Mouse (Mus musculus): ENCODE measurements at regions not wholly inside any gene's neighbourhood (a gene's known extent, or its start where the extent isn't known, plus 50 kb on each side); places are given as distances from the start of the nearest gene placed in this dataset.
"Not testable (repeated sequence)": the region's sequence is repeated elsewhere in the genome, so short reads cannot be mapped to it uniquely, and the experiment has no call there.

DNA sequence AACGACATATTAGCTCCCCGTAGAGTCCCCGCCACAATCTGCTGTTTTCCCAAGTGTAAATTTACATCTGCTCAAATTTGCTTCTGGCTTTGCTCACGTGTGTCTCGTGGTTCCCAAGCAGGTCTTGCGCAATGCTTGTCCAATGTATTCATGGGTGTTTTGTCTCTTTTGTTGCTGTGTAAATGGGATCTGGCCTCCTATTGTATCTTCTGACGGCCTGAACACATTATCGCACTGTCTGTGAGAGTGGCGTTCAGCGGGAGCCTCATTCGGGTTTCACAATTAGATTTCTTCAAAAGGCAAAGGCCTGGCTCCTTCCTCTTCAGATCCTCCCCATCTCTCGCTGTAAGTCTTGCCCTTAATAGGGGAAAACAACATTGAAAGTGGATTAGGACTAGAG lies 274.5 kb downstream of the Fam19a5 start:
- Histone ChIP-seq H3K36me3 (ENCODE audit: control insufficient read depth, insufficient read depth, low read length) (no peaks in the 10 kb centered on the region), H3K4me3 (ENCODE audit: low read depth, low read length) (no peak overlapping the region), H3K27me3 (ENCODE audit: control insufficient read depth, insufficient read depth, low read length) (no peaks in the 10 kb centered on the region), H3K27ac (ENCODE audit: insufficient read depth, low read depth, low read length) (no peak overlapping the region), H3K4me1 (ENCODE audit: control insufficient read depth, insufficient read depth, insufficient read length, low read length) (no peaks in the 10 kb centered on the region)
- 84% methylated on average over 12 of the region's 12 CpGs for WGBS
- no peak for TF ChIP-seq CTCF (IDR thresholded peaks at IDR 0.05; ENCODE audit: extremely low read depth, insufficient read length, insufficient replicate concordance, low read depth, low read length)
- no peak for TF ChIP-seq POLR2A (IDR thresholded peaks at IDR 0.05; ENCODE audit: low read depth, low read length)

DNA sequence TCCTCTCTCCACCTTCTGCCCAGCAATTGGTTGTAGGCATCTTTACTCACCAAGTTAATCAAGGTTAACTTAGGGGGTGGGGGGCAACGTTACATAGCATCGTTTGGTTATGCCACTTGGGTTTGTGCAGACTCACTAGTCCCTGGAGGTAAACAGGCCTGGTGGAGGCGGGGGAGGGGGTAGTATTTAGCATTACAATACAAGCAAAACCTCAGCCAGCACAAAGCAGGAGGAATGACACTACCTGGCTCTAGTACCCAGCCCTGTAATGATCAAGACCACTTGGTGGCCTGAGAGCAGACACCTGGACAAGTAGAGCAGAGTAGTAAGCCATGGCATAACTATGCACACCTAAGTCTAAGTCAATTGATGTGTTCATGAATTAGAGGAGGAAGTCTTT lies 298.0 kb downstream of the Fam19a5 start:
- Histone ChIP-seq H3K27me3 (ENCODE audit: control insufficient read depth, insufficient read depth, low read length) (no peaks in the 10 kb centered on the region), H3K4me3 (ENCODE audit: low read depth, low read length) (no peak overlapping the region), H3K36me3 (ENCODE audit: control insufficient read depth, insufficient read depth, low read length) (no peaks in the 10 kb centered on the region), H3K4me1 (ENCODE audit: control insufficient read depth, insufficient read depth, insufficient read length, low read length) (no peaks in the 10 kb centered on the region), H3K27ac (ENCODE audit: insufficient read depth, low read depth, low read length) (no peak overlapping the region)
- WGBS = 43% methylated on average over 3 of the region's 3 CpGs
- TF ChIP-seq CTCF (IDR thresholded peaks at IDR 0.05; ENCODE audit: extremely low read depth, insufficient read length, insufficient replicate concordance, low read depth, low read length) (no peak), POLR2A (IDR thresholded peaks at IDR 0.05; ENCODE audit: low read depth, low read length) (no peak)

DNA sequence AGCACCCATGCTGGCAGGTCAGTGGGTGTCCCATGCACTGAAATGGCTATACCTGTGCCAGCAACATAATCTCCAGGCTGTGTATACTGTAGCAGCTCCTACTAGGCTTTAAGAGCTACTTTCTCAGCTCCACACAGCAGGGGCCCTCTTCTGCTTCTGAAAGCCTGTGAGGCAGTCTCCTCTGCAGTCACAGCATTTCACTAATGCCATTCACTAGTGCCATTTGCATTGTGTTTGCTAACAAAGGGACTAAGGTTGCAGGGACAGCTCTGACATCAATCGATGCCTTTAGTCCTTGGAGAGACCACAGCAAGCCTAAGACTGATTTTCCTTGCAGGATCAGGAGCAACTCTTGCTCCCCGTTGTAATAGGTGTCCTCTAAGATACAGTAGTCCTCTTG lies 315.0 kb downstream of the Fam19a5 start:
- Histone ChIP-seq H3K27ac (ENCODE audit: insufficient read depth, low read depth, low read length) (no peak overlapping the region), H3K4me3 (ENCODE audit: low read depth, low read length) (no peak overlapping the region), H3K4me1 (ENCODE audit: control insufficient read depth, insufficient read depth, insufficient read length, low read length) (no peaks in the 10 kb centered on the region), H3K27me3 (ENCODE audit: control insufficient read depth, insufficient read depth, low read length) (no peaks in the 10 kb centered on the region), H3K36me3 (ENCODE audit: control insufficient read depth, insufficient read depth, low read length) (no peaks in the 10 kb centered on the region)
- 23% methylated on average over 2 of the region's 2 CpGs for WGBS
- TF ChIP-seq CTCF (IDR thresholded peaks at IDR 0.05; ENCODE audit: extremely low read depth, insufficient read length, insufficient replicate concordance, low read depth, low read length) (no peak), POLR2A (IDR thresholded peaks at IDR 0.05; ENCODE audit: low read depth, low read length) (no peak)

DNA sequence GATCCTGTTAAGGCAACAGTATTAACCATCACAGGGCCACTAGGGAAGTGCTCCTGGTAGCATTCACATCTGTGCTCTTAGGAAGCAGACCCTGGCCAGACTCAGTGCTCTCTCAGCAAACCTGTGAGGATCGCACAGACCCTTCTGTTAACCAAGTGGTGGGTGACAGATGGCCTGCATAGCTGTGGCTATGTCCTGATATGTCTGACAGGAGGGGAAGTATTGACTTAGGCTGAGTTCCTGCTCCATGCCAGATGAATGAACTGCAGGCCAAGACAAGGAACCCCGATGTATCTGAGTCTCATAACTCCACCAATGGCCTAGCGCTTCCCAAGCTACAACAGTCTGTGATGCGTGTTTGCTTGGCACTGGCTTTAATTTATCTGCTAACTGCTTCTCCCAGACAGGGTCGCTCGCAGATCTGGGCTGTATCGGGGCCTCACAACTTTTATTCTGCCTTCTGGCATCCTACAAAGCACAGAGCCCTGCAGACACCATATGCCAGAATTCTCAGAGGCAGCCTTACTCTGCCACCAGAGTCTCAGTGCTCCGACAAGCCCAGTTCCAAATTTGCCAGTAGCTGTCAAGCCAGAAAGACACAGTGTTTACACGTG lies 332.3 kb downstream of the Fam19a5 start:
- Histone ChIP-seq H3K4me1 (ENCODE audit: control insufficient read depth, insufficient read depth, insufficient read length, low read length) (no peaks in the 10 kb centered on the region), H3K4me3 (ENCODE audit: low read depth, low read length) (no peak overlapping the region), H3K27ac (ENCODE audit: insufficient read depth, low read depth, low read length) (no peak overlapping the region), H3K27me3 (ENCODE audit: control insufficient read depth, insufficient read depth, low read length) (no peaks in the 10 kb centered on the region), H3K36me3 (ENCODE audit: control insufficient read depth, insufficient read depth, low read length) (no peaks in the 10 kb centered on the region)
- 75% methylated on average over 9 of the region's 9 CpGs for WGBS
- TF ChIP-seq POLR2A (IDR thresholded peaks at IDR 0.05; ENCODE audit: low read depth, low read length) = no peak
- no peak for TF ChIP-seq CTCF (IDR thresholded peaks at IDR 0.05; ENCODE audit: extremely low read depth, insufficient read length, insufficient replicate concordance, low read depth, low read length)

DNA sequence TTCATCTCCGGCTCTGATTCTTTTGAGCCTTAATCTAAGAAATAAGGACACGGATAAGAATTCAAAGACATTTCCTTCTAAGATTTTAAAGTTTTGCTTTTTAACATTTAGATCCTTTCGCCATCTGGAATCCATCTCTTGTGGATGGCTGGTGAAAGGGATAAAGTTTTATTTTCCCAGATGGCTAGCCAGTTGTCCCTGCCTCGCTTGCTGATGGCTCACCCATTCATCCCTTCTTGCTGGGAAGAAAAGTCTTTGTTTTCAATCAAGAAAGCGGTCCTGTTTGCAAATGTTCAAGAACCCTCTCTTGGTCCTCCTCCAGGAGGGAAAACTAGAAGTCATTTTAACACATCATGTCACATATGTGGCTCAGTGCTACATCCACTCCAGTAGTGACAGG lies 346.8 kb downstream of the Fam19a5 start:
- H3K4me3 ChIP-seq (ENCODE audit: low read depth, low read length) = no peak overlapping the region
- 83% methylated on average over 5 of the region's 5 CpGs for WGBS
- TF ChIP-seq POLR2A (IDR thresholded peaks at IDR 0.05; ENCODE audit: low read depth, low read length) (no peak), CTCF (IDR thresholded peaks at IDR 0.05; ENCODE audit: extremely low read depth, insufficient read length, insufficient replicate concordance, low read depth, low read length) (no peak)
- no peaks in the 10 kb centered on the region for H3K4me1 ChIP-seq (ENCODE audit: control insufficient read depth, insufficient read depth, insufficient read length, low read length)
- H3K27me3 ChIP-seq (ENCODE audit: control insufficient read depth, insufficient read depth, low read length) = no peaks in the 10 kb centered on the region
- no peak overlapping the region for H3K27ac ChIP-seq (ENCODE audit: insufficient read depth, low read depth, low read length)
- no peaks in the 10 kb centered on the region for H3K36me3 ChIP-seq (ENCODE audit: control insufficient read depth, insufficient read depth, low read length)

DNA sequence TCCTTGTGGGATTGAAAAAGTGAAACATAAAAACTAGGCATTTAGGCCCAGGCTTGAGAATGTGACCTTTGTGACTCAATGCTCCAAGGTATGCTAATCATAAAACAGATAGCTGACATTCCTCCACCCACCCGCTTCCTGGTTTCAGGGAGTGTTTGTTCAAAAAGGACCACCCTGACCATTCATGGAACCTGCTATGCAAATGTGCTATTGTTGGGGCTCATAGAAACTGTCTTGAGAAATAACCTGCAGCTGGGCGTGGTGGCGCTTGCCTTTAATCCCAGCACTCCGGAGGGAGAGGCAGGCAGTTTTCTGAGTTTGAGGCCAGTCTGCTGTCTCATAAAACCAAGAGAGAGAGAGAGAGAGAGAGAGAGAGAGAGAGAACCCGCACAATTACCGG lies 350.8 kb downstream of the Fam19a5 start:
- WGBS = 75% methylated on average over 6 of the region's 6 CpGs
- not testable (repeated sequence) for H3K36me3 ChIP-seq (ENCODE audit: control insufficient read depth, insufficient read depth, low read length); H3K4me1 ChIP-seq (ENCODE audit: control insufficient read depth, insufficient read depth, insufficient read length, low read length); H3K27me3 ChIP-seq (ENCODE audit: control insufficient read depth, insufficient read depth, low read length); H3K4me3 ChIP-seq (ENCODE audit: low read depth, low read length); H3K27ac ChIP-seq (ENCODE audit: insufficient read depth, low read depth, low read length)

DNA sequence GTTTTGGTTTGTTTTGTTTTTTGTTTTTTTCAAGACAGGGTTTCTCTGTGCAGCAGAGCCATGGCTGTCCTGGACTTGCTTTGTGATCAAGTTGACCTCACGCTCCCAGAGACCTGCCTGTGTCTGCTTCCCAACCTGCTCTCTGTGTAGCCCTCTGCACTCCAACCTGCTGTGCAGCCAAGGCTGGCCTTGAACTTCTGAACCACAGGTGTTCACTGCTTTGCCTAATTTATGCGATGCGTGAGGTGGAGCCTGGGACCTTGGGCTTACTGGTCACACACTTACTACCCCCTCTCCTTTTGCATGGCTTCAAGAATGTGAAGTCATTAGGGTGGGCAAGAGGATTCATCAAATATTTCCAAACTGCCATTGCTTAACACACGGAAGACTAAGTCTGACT lies 354.6 kb downstream of the Fam19a5 start:
- WGBS = 66% methylated on average over 4 of the region's 4 CpGs
- Histone ChIP-seq H3K36me3 (ENCODE audit: control insufficient read depth, insufficient read depth, low read length) (no peaks in the 10 kb centered on the region), H3K27ac (ENCODE audit: insufficient read depth, low read depth, low read length) (no peak overlapping the region), H3K4me3 (ENCODE audit: low read depth, low read length) (no peak overlapping the region), H3K27me3 (ENCODE audit: control insufficient read depth, insufficient read depth, low read length) (no peaks in the 10 kb centered on the region), H3K4me1 (ENCODE audit: control insufficient read depth, insufficient read depth, insufficient read length, low read length) (no peaks in the 10 kb centered on the region)
- no peak for TF ChIP-seq CTCF (IDR thresholded peaks at IDR 0.05; ENCODE audit: extremely low read depth, insufficient read length, insufficient replicate concordance, low read depth, low read length)
- no peak for TF ChIP-seq POLR2A (IDR thresholded peaks at IDR 0.05; ENCODE audit: low read depth, low read length)

DNA sequence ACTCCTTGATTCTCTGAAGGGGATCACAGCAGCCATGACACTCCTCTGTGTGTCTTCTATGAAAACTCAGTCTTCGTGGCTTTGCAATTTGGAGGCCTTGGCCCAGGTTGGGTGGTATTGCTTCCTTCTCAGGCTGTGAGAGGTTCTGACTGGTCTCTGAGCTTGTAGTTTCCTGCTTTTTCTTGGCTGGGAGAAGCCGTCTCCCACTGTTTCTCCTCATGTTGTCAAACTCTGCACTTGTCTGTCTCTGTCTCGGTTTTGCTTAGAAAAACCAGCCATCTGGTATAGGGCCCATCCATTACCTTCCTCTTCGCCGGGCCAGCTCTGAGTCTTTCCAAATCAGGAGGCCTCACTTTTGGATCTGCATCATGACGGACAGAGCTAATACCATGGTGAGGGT lies 360.3 kb downstream of the Fam19a5 start:
- Histone ChIP-seq H3K4me3 (ENCODE audit: low read depth, low read length) (no peak overlapping the region), H3K27me3 (ENCODE audit: control insufficient read depth, insufficient read depth, low read length) (no peaks in the 10 kb centered on the region), H3K4me1 (ENCODE audit: control insufficient read depth, insufficient read depth, insufficient read length, low read length) (no peaks in the 10 kb centered on the region), H3K27ac (ENCODE audit: insufficient read depth, low read depth, low read length) (no peak overlapping the region), H3K36me3 (ENCODE audit: control insufficient read depth, insufficient read depth, low read length) (no peaks in the 10 kb centered on the region)
- TF ChIP-seq CTCF (IDR thresholded peaks at IDR 0.05; ENCODE audit: extremely low read depth, insufficient read length, insufficient replicate concordance, low read depth, low read length) = no peak
- no peak for TF ChIP-seq POLR2A (IDR thresholded peaks at IDR 0.05; ENCODE audit: low read depth, low read length)
- WGBS = 86% methylated on average over 6 of the region's 6 CpGs

Data from small intestine, adult 2 months (tissue).